In genomic region chr4:151194030-151194714, GRCm38 (mm10) we compare ENCODE assay signal across 15 mouse cellular contexts.
DNase-seq lines count a peak whose midpoint lies in the region; ATAC-seq lines count a peak whose summit lies in the region.
"Had no signal": no experiment of that assay in that cellular context is flagged by ENCODE, and none has a peak within 500 bp of the region (broad histone marks: within the 10 kb centered on the region; RNA-seq: fewer than 3 reads in every experiment).

No protein-coding gene starts in this region.

- no peak overlapping the region for H3K4me3 ChIP-seq in forebrain, embryonic 12.5 days (replicated peaks)
- no peak overlapping the region for H3K4me3 ChIP-seq in forebrain, embryonic 11.5 days (ENCODE audit: low read depth, low read length)
- no peak overlapping the region for H3K4me3 ChIP-seq in forebrain, embryonic 14.5 days (ENCODE audit: low read depth, low read length)
- H3K4me3 ChIP-seq in hindbrain, embryonic 12.5 days: no peak overlapping the region
- no peak overlapping the region for H3K4me3 ChIP-seq in midbrain, embryonic 15.5 days
- H3K4me3 ChIP-seq: embryonic facial prominence, embryonic 15.5 days; gastrocnemius, adult 2 months had no signal

- no peaks in the 10 kb centered on the region for H3K9me3 ChIP-seq in forebrain, embryonic 12.5 days
- no peaks in the 10 kb centered on the region for H3K9me3 ChIP-seq in forebrain, embryonic 11.5 days (ENCODE audit: control insufficient read depth, low read length)
- no peaks in the 10 kb centered on the region for H3K9me3 ChIP-seq in forebrain, embryonic 14.5 days (replicated peaks; ENCODE audit: control insufficient read depth, low read length)
- H3K9me3 ChIP-seq in hindbrain, embryonic 12.5 days (replicated peaks): no peaks in the 10 kb centered on the region
- no peaks in the 10 kb centered on the region for H3K9me3 ChIP-seq in midbrain, embryonic 15.5 days
- H3K9me3 ChIP-seq: embryonic facial prominence, embryonic 15.5 days had no signal

- WGBS in forebrain, embryonic 12.5 days: 22% methylated on average over 11 of the region's 11 CpGs
- WGBS in forebrain, embryonic 11.5 days: 25% methylated on average over 11 of the region's 11 CpGs
- 11% methylated on average over 11 of the region's 11 CpGs for WGBS in forebrain, embryonic 14.5 days
- 11% methylated on average over 11 of the region's 11 CpGs for WGBS in hindbrain, embryonic 12.5 days
- 12% methylated on average over 11 of the region's 11 CpGs for WGBS in midbrain, embryonic 15.5 days

- 0 out of 2 replicates have a peak, but pooled peaks cover 4% of the 10 kb centered on the region for H3K27me3 ChIP-seq in forebrain, embryonic 12.5 days
- no peaks in the 10 kb centered on the region for H3K27me3 ChIP-seq in forebrain, embryonic 11.5 days (ENCODE audit: control insufficient read depth, insufficient read depth, low read length)
- 0 out of 2 replicates have a peak, but pooled peaks cover 3% of the 10 kb centered on the region for H3K27me3 ChIP-seq in forebrain, embryonic 14.5 days (replicated peaks; ENCODE audit: control insufficient read depth, insufficient read depth, low read length)
- peaks cover 5% of the 10 kb centered on the region; the same call in 1 of the 2 replicates for H3K27me3 ChIP-seq in hindbrain, embryonic 12.5 days
- no peaks in the 10 kb centered on the region for H3K27me3 ChIP-seq in midbrain, embryonic 15.5 days (replicated peaks)
- H3K27me3 ChIP-seq: embryonic facial prominence, embryonic 15.5 days had no signal

- no peak overlapping the region for H3K9ac ChIP-seq in forebrain, embryonic 12.5 days
- no peak overlapping the region for H3K9ac ChIP-seq in forebrain, embryonic 11.5 days (ENCODE audit: low read length)
- no peak overlapping the region for H3K9ac ChIP-seq in forebrain, embryonic 14.5 days (ENCODE audit: low read length)
- no peak overlapping the region for H3K9ac ChIP-seq in hindbrain, embryonic 12.5 days
- no peak overlapping the region for H3K9ac ChIP-seq in midbrain, embryonic 15.5 days
- H3K9ac ChIP-seq: embryonic facial prominence, embryonic 15.5 days; lung, embryonic 14.5 days had no signal

- peaks cover 21% of the 10 kb centered on the region for H3K4me1 ChIP-seq in forebrain, embryonic 12.5 days
- no peaks in the 10 kb centered on the region for H3K4me1 ChIP-seq in forebrain, embryonic 11.5 days (replicated peaks; ENCODE audit: control insufficient read depth, insufficient read depth, low read length)
- H3K4me1 ChIP-seq in forebrain, embryonic 14.5 days (ENCODE audit: control insufficient read depth, insufficient read depth, low read length): peaks cover 10% of the 10 kb centered on the region
- H3K4me1 ChIP-seq in hindbrain, embryonic 12.5 days: peaks cover 21% of the 10 kb centered on the region
- peaks cover 21% of the 10 kb centered on the region for H3K4me1 ChIP-seq in midbrain, embryonic 15.5 days
- H3K4me1 ChIP-seq: embryonic facial prominence, embryonic 15.5 days had no signal

- no peak for DNase-seq in forebrain, embryonic 11.5 days (ENCODE audit: low spot score)
- DNase-seq in forebrain, embryonic 14.5 days (ENCODE audit: low spot score): peak; percentile 77
- DNase-seq in left cerebral cortex, adult 9 months (ENCODE audit: low spot score in 2 of 2): no peak
- no peak for DNase-seq in ovary, postnatal 36 days (ENCODE audit: low spot score)
- no peak for DNase-seq in left cerebral cortex, postnatal 36 days (ENCODE audit: low spot score in 2 of 2)
- DNase-seq: cerebellum, adult 9-10 months; gastrocnemius, adult 2 months; lung, embryonic 14.5 days had no signal

- intact Hi-C loops in left cerebral cortex, postnatal 36 days (cut with DNase I): no loop called here

- 0 out of 2 replicates have a peak overlapping the region, but pooled peaks have one; percentile 15 for H3K4me2 ChIP-seq in forebrain, embryonic 12.5 days
- no peak overlapping the region for H3K4me2 ChIP-seq in forebrain, embryonic 11.5 days (ENCODE audit: low read depth, low read length, severe bottlenecking)
- 0 out of 2 replicates have a peak overlapping the region, but pooled peaks have one; percentile 16 for H3K4me2 ChIP-seq in forebrain, embryonic 14.5 days (ENCODE audit: low read length)
- 0 out of 2 replicates have a peak overlapping the region, but pooled peaks have one; percentile 15 for H3K4me2 ChIP-seq in hindbrain, embryonic 12.5 days (replicated peaks)
- H3K4me2 ChIP-seq in midbrain, embryonic 15.5 days: peak overlapping the region; percentile 12; the same call in 1 of the 2 replicates
- H3K4me2 ChIP-seq: embryonic facial prominence, embryonic 15.5 days; lung, embryonic 14.5 days had no signal

- H3K36me3 ChIP-seq in forebrain, embryonic 12.5 days (replicated peaks): no peaks in the 10 kb centered on the region
- H3K36me3 ChIP-seq in forebrain, embryonic 11.5 days (ENCODE audit: control insufficient read depth, insufficient read depth, low read length): no peaks in the 10 kb centered on the region
- no peaks in the 10 kb centered on the region for H3K36me3 ChIP-seq in forebrain, embryonic 14.5 days (ENCODE audit: control insufficient read depth, insufficient read depth, low read length)
- no peaks in the 10 kb centered on the region for H3K36me3 ChIP-seq in hindbrain, embryonic 12.5 days
- H3K36me3 ChIP-seq in midbrain, embryonic 15.5 days (replicated peaks): no peaks in the 10 kb centered on the region
- H3K36me3 ChIP-seq: embryonic facial prominence, embryonic 15.5 days; G1E had no signal

- ATAC-seq in forebrain, embryonic 12.5 days (ENCODE audit: low FRiP score): peak; percentile 71; the same call in 1 of the 2 replicates
- no peak for ATAC-seq in forebrain, embryonic 11.5 days (replicated peaks; ENCODE audit: low FRiP score)
- peak; percentile 78 for ATAC-seq in forebrain, embryonic 14.5 days
- peak; percentile 59 for ATAC-seq in hindbrain, embryonic 12.5 days (ENCODE audit: low FRiP score)
- ATAC-seq in midbrain, embryonic 15.5 days (replicated peaks): peak; percentile 80
- ATAC-seq: activated CD4-positive, CD25-positive, alpha-beta regulatory T cell, adult 4 months; inflammation-experienced regulatory T-cells, adult 6 months had no signal

- peak overlapping the region; percentile 43; the same call in 1 of the 2 replicates for H3K27ac ChIP-seq in forebrain, embryonic 12.5 days
- no peak overlapping the region for H3K27ac ChIP-seq in forebrain, embryonic 11.5 days (ENCODE audit: low read depth, low read length)
- H3K27ac ChIP-seq in forebrain, embryonic 14.5 days (ENCODE audit: low read depth, low read length): peak overlapping the region; percentile 14; the same call in 1 of the 2 replicates
- peak overlapping the region; percentile 73 for H3K27ac ChIP-seq in hindbrain, embryonic 12.5 days
- peak overlapping the region; percentile 62 for H3K27ac ChIP-seq in midbrain, embryonic 15.5 days
- H3K27ac ChIP-seq: embryonic facial prominence, embryonic 15.5 days; gastrocnemius, adult 2 months had no signal
